Mouse (Mus musculus) stomach, embryonic 14.5 days (tissue): ENCODE results near the gene Jade3. TPM values are rescaled to one million over a fixed set of nuclear protein-coding genes. Genes with fewer than 3 reads are reported as not detected.
A peak's percentile ranks its signal among the peaks of the same experiment; 100 is the strongest.
"Not testable (repeated sequence)": the region's sequence is repeated elsewhere in the genome, so short reads cannot be mapped to it uniquely, and the experiment has no call there.

Experiments used
- ATAC-seq: fragments of 200-750 bp; cut with Nextera tagmentation; 2 replicates; pipeline ENCODE4 v1.8.0; 2017; ENCODE audit warnings: low read depth, moderate TSS enrichment; ENCODE audit not compliant: insufficient number of reproducible peaks, insufficient read depth, low FRiP score
- H3K27ac ChIP-seq: fragments of 300-500 bp; sonication (generic); 2 replicates; pipeline ENCODE4 v1.5.1; 2014; ENCODE audit warnings: mild to moderate bottlenecking, low read length, moderate library complexity, mixed read lengths
- H3K27me3 ChIP-seq: fragments of 300-500 bp; sonication (generic); 2 replicates; pipeline ENCODE4 v1.6.1; 2014; ENCODE audit warnings: low read length, control low read depth, mixed read lengths; ENCODE audit not compliant: control insufficient read depth, insufficient read depth
- H3K36me3 ChIP-seq: fragments of 300-500 bp; sonication (generic); 2 replicates; pipeline ENCODE4 v1.6.1; 2014; ENCODE audit warnings: mild to moderate bottlenecking, control low read depth, low read length, moderate library complexity, mixed read lengths; ENCODE audit not compliant: control insufficient read depth, insufficient read depth
- H3K4me1 ChIP-seq: fragments of 300-500 bp; sonication (generic); 2 replicates; pipeline ENCODE4 v1.6.1; 2014; ENCODE audit warnings: low read length, control low read depth, mixed read lengths; ENCODE audit not compliant: control insufficient read depth, insufficient read depth
- H3K4me2 ChIP-seq: fragments of 300-500 bp; sonication (generic); replicated peaks from 2 replicates; pipeline ENCODE4 v1.6.1; 2014; ENCODE audit warnings: low read depth, low read length, control low read depth
- H3K4me3 ChIP-seq: fragments of 300-500 bp; sonication (generic); 2 replicates; pipeline ENCODE4 v1.5.1; 2014; ENCODE audit warnings: low read depth, low read length, control low read depth
- H3K9ac ChIP-seq: fragments of 300-500 bp; sonication (generic); replicated peaks from 2 replicates; pipeline ENCODE4 v1.6.1; 2014; ENCODE audit warnings: low read depth, mild to moderate bottlenecking, control low read depth, low read length, moderate library complexity, mixed read lengths
- H3K9me3 ChIP-seq: fragments of 300-500 bp; sonication (generic); 2 replicates; pipeline ENCODE4 v1.6.1; 2016; ENCODE audit warnings: low read depth, low read length, control low read depth; ENCODE audit not compliant: control insufficient read depth
- WGBS: fragments of 180-500 bp; shearing (Covaris S2); extraction: QIAGEN DNeasy Blood & Tissue Kit; methylation state at CpG from one replicate; pipeline ENCODE4 v1.1.7; 2014; 5-methylcytosine and 5-hydroxymethylcytosine counted together
- polyA plus RNA-seq: library from polyadenylated mRNA; unstranded; fragments of >200 nt; fragmentation: Nextera tagmentation; extraction: Ambion mirVana; gene quantifications from 2 replicates; pipeline ENCODE4 v1.2.1, GENCODE M21; 2014

The Jade3 gene
- 8.6 and 9.2 TPM in 2 replicates for polyA plus RNA-seq

GRCm38 (mm10) chrX:20425140-20425838, at the start of gene Jade3:
Jade3 (plus strand) TSS chrX:20425688.
- H3K36me3 ChIP-seq = no peaks in the 10 kb centered on the region
- peak within 1 kb of the TSS; percentile 45 for H3K4me2 ChIP-seq
- WGBS = 20% methylated on average over 50 of the region's 67 CpGs
- H3K27me3 ChIP-seq = no peaks in the 10 kb centered on the region
- no peaks in the 10 kb centered on the region for H3K4me1 ChIP-seq
- H3K4me3 ChIP-seq = peak within 1 kb of the TSS; percentile 58
- no peaks in the 10 kb centered on the region for H3K9me3 ChIP-seq
- peak within 1 kb of the TSS; percentile 48 for H3K9ac ChIP-seq
- ATAC-seq = peak; percentile 97
- peak within 1 kb of the TSS; percentile 75 for H3K27ac ChIP-seq

- Histone ChIP-seq H3K27me3 (no peaks in the 10 kb centered on the region), H3K27ac (no peak overlapping the region), H3K4me3 (no peak overlapping the region), H3K9me3 (no peaks in the 10 kb centered on the region), H3K4me1 (no peaks in the 10 kb centered on the region), H3K9ac (no peak overlapping the region), H3K36me3 (no peaks in the 10 kb centered on the region; the same call in 1 of the 2 replicates), H3K4me2 (no peak overlapping the region)
- WGBS = 76% methylated on average over 7 of the region's 7 CpGs
- ATAC-seq = no peak
Observed at GRCm38 (mm10) chrX:20379347-20380014, 46.0 kb upstream of the Jade3 start.

- 86% methylated on average over 6 of the region's 6 CpGs for WGBS
- H3K36me3 ChIP-seq = no peaks in the 10 kb centered on the region; the same call in 1 of the 2 replicates
- no peaks in the 10 kb centered on the region for H3K4me1 ChIP-seq
- H3K9me3 ChIP-seq = no peaks in the 10 kb centered on the region
- H3K4me2 ChIP-seq = no peak overlapping the region
- no peak overlapping the region for H3K4me3 ChIP-seq
- no peak for ATAC-seq
- H3K9ac ChIP-seq = no peak overlapping the region
- no peaks in the 10 kb centered on the region for H3K27me3 ChIP-seq
- H3K27ac ChIP-seq = no peak overlapping the region
Observed at GRCm38 (mm10) chrX:20382260-20382659, 43.2 kb upstream of the Jade3 start.

GRCm38 (mm10) chrX:20387006-20387405, 38.5 kb upstream of the Jade3 start:
- Histone ChIP-seq H3K27me3 (no peaks in the 10 kb centered on the region), H3K9me3 (no peaks in the 10 kb centered on the region), H3K9ac (no peak overlapping the region), H3K4me3 (no peak overlapping the region), H3K4me1 (no peaks in the 10 kb centered on the region), H3K4me2 (no peak overlapping the region), H3K36me3 (no peaks in the 10 kb centered on the region; the same call in 1 of the 2 replicates), H3K27ac (no peak overlapping the region)
- 80% methylated on average over 3 of the region's 3 CpGs for WGBS
- no peak for ATAC-seq

GRCm38 (mm10) chrX:20391964-20392363, 33.5 kb upstream of the Jade3 start:
- H3K4me2 ChIP-seq, H3K9ac ChIP-seq, H3K27ac ChIP-seq, H3K9me3 ChIP-seq, H3K4me3 ChIP-seq, H3K36me3 ChIP-seq, H3K27me3 ChIP-seq, H3K4me1 ChIP-seq, ATAC-seq: not testable (repeated sequence)
- WGBS = 91% methylated on average over 9 of the region's 9 CpGs

- Histone ChIP-seq H3K9me3 (no peaks in the 10 kb centered on the region), H3K4me3 (no peak overlapping the region), H3K4me1 (no peaks in the 10 kb centered on the region), H3K4me2 (no peak overlapping the region), H3K27ac (no peak overlapping the region), H3K27me3 (no peaks in the 10 kb centered on the region), H3K36me3 (no peaks in the 10 kb centered on the region), H3K9ac (no peak overlapping the region)
- 50% methylated on average over 3 of the region's 3 CpGs for WGBS
- no peak for ATAC-seq
Observed at GRCm38 (mm10) chrX:20392942-20393341, 32.5 kb upstream of the Jade3 start.

- H3K27ac ChIP-seq = no peak overlapping the region
- H3K9ac ChIP-seq = no peak overlapping the region
- no peaks in the 10 kb centered on the region for H3K9me3 ChIP-seq
- no peak overlapping the region for H3K4me2 ChIP-seq
- no peak overlapping the region for H3K4me3 ChIP-seq
- H3K4me1 ChIP-seq = no peaks in the 10 kb centered on the region
- no peaks in the 10 kb centered on the region for H3K36me3 ChIP-seq
- WGBS = 79% methylated on average over 4 of the region's 4 CpGs
- ATAC-seq = no peak
- H3K27me3 ChIP-seq = no peaks in the 10 kb centered on the region
Observed at GRCm38 (mm10) chrX:20404068-20404467, 21.4 kb upstream of the Jade3 start.

GRCm38 (mm10) chrX:20406909-20407308, 18.6 kb upstream of the Jade3 start:
- Histone ChIP-seq H3K9me3 (no peaks in the 10 kb centered on the region), H3K4me2 (no peak overlapping the region), H3K4me3 (no peak overlapping the region), H3K36me3 (no peaks in the 10 kb centered on the region), H3K27me3 (no peaks in the 10 kb centered on the region), H3K4me1 (no peaks in the 10 kb centered on the region), H3K27ac (no peak overlapping the region), H3K9ac (no peak overlapping the region)
- 84% methylated on average over 2 of the region's 2 CpGs for WGBS
- ATAC-seq = no peak
